Mouse (Mus musculus) cerebellum, adult 2 months (tissue): ENCODE data around the gene Tax1bp3.

ENCODE experiments used
- CTCF ChIP-seq: fragments of 200-500 bp; IDR thresholded peaks from 2 replicates; pipeline ENCODE4 v1.5.1; 2011; ENCODE audit warnings: low read depth, mild to moderate bottlenecking, control low read depth, low read length, moderate library complexity, borderline replicate concordance; ENCODE audit not compliant: insufficient read depth
- POLR2A ChIP-seq: fragments of 200-500 bp; IDR thresholded peaks from 2 replicates; pipeline ENCODE4 v1.6.1; 2011; ENCODE audit warnings: low read length, control low read depth, borderline replicate concordance; ENCODE audit not compliant: insufficient read depth

DNA sequence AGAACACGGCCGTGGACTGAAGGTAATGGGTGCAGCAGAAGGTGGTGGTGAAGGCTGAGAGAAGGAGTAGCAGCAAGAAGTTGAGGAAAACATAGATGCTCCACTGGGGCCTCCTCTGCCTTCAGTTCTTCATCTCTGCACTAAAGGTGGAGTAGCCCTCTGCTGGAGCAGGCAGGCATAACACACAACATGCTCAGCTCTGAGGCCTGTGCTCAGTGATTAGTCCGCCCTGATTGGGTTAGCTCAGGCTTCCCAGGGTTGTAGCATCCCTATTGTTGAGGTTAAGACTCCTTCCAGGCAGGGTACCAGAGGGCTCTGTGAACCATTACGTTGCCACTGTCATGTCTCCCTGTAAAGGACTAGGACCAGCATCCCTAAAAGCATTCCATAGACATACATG, 7.7 kb upstream of the Tax1bp3 start:
- TF ChIP-seq CTCF (peak; percentile 59), POLR2A (no peak)
